Mouse (Mus musculus): ENCODE data around the gene Ebf4. TPM values are rescaled to one million over a fixed set of nuclear protein-coding genes. Genes with fewer than 3 reads are reported as not detected.

Gene Ebf4
- polyA plus RNA-seq (2015; fragmentation: Nextera tagmentation; extraction: Ambion mirVana), result 0.85 and 0.86 TPM in 2 replicates

DNA sequence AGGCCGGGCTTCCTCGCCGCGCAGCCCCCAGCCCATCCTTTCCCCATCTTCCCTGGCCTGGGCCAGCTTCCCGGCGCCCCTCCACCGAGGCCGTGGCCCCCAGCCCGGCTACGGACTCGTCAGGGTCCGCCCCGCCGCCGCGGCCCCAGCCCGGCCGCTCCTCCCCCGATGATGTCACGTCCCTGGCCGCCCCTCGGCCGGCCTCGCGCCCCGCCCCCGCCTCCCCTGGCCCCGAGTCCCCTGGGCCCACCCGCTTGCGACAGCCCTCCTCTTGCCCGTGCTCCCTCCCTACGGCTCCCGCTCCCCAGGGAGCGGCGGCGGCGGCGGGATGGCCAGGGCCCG lies at the start of gene Ebf4:
Ebf4 (plus strand) TSS at position 234 of the 342 bp plus-strand sequence.
- Histone ChIP-seq H3K9ac (ENCODE audit: low read depth, low read length) (peak within 1 kb of the TSS; percentile 57), H3K4me1 (replicated peaks; ENCODE audit: control insufficient read depth, insufficient read depth, low read length) (no peaks in the 10 kb centered on the region), H3K27me3 (replicated peaks; ENCODE audit: control insufficient read depth, insufficient read depth, low read length) (peaks cover 44% of the 10 kb centered on the region), H3K4me3 (ENCODE audit: low read depth, low read length) (peak within 1 kb of the TSS; percentile 74), H3K9me3 (ENCODE audit: control insufficient read depth) (no peaks in the 10 kb centered on the region), H3K4me2 (replicated peaks; ENCODE audit: low read depth) (peak within 1 kb of the TSS; percentile 95), H3K36me3 (ENCODE audit: control insufficient read depth, insufficient read depth) (no peaks in the 10 kb centered on the region), H3K27ac (ENCODE audit: low read depth, low read length) (peak within 1 kb of the TSS; percentile 46)
- no peak for TF ChIP-seq CTCF (IDR thresholded peaks at IDR 0.05; ENCODE audit: low read depth)
- WGBS, result 1% methylated on average over 19 of the region's 39 CpGs
- peak; percentile 31; the same call in 1 of the 2 replicates for ATAC-seq

- TF ChIP-seq CTCF (IDR thresholded peaks at IDR 0.05; ENCODE audit: low read depth), result peak; percentile 72
- WGBS, result 52% methylated on average over 9 of the region's 9 CpGs
- Histone ChIP-seq H3K27me3 (replicated peaks; ENCODE audit: control insufficient read depth, insufficient read depth, low read length) (no peaks in the 10 kb centered on the region), H3K4me2 (replicated peaks; ENCODE audit: low read depth) (no peak overlapping the region), H3K9ac (ENCODE audit: low read depth, low read length) (no peak overlapping the region), H3K27ac (ENCODE audit: low read depth, low read length) (no peak overlapping the region), H3K36me3 (ENCODE audit: control insufficient read depth, insufficient read depth) (no peaks in the 10 kb centered on the region), H3K4me1 (replicated peaks; ENCODE audit: control insufficient read depth, insufficient read depth, low read length) (no peaks in the 10 kb centered on the region), H3K4me3 (ENCODE audit: low read depth, low read length) (no peak overlapping the region), H3K9me3 (ENCODE audit: control insufficient read depth) (no peaks in the 10 kb centered on the region)
- ATAC-seq, result no peak
Observed at GRCm38 (mm10) chr2:130246912-130247311, 48.1 kb upstream of the Ebf4 start.

GRCm38 (mm10) chr2:130248226-130248625 lies 46.7 kb upstream of the Ebf4 start:
- 66% methylated on average over 7 of the region's 7 CpGs for WGBS
- H3K27ac ChIP-seq (ENCODE audit: low read depth, low read length), result no peak overlapping the region
- no peak for ATAC-seq
- no peaks in the 10 kb centered on the region for H3K9me3 ChIP-seq (ENCODE audit: control insufficient read depth)
- no peak overlapping the region for H3K4me3 ChIP-seq (ENCODE audit: low read depth, low read length)
- H3K27me3 ChIP-seq (replicated peaks; ENCODE audit: control insufficient read depth, insufficient read depth, low read length), result no peaks in the 10 kb centered on the region
- H3K9ac ChIP-seq (ENCODE audit: low read depth, low read length), result no peak overlapping the region
- no peaks in the 10 kb centered on the region for H3K36me3 ChIP-seq (ENCODE audit: control insufficient read depth, insufficient read depth)
- no peaks in the 10 kb centered on the region for H3K4me1 ChIP-seq (replicated peaks; ENCODE audit: control insufficient read depth, insufficient read depth, low read length)
- H3K4me2 ChIP-seq (replicated peaks; ENCODE audit: low read depth), result no peak overlapping the region
- no peak for TF ChIP-seq CTCF (IDR thresholded peaks at IDR 0.05; ENCODE audit: low read depth)

DNA sequence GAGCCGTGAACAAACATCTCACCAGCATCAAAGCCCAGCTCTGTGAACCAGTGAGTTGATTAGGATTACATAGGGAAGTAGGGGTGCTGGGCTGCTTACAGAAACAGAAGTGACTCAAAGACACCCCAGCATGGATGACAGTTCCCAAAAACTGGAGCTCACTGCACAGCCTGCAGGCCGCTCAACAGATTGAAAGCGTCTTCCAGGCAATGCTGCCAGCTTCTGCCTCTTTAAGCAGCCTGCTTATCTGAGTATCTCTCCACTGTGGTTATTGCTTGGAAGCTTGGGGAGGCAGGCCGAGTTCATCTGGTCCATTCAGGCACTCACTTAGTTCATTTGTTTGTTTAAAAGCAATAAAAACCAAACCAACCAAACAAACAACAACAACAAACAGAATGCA lies 38.2 kb upstream of the Ebf4 start:
- H3K36me3 ChIP-seq (ENCODE audit: control insufficient read depth, insufficient read depth), result no peaks in the 10 kb centered on the region
- H3K9me3 ChIP-seq (ENCODE audit: control insufficient read depth), result no peaks in the 10 kb centered on the region
- no peaks in the 10 kb centered on the region for H3K4me1 ChIP-seq (replicated peaks; ENCODE audit: control insufficient read depth, insufficient read depth, low read length)
- H3K27me3 ChIP-seq (replicated peaks; ENCODE audit: control insufficient read depth, insufficient read depth, low read length), result no peaks in the 10 kb centered on the region
- no peak for TF ChIP-seq CTCF (IDR thresholded peaks at IDR 0.05; ENCODE audit: low read depth)
- H3K27ac ChIP-seq (ENCODE audit: low read depth, low read length), result no peak overlapping the region
- 68% methylated on average over 4 of the region's 4 CpGs for WGBS
- no peak overlapping the region for H3K4me3 ChIP-seq (ENCODE audit: low read depth, low read length)
- no peak overlapping the region for H3K9ac ChIP-seq (ENCODE audit: low read depth, low read length)
- no peak overlapping the region for H3K4me2 ChIP-seq (replicated peaks; ENCODE audit: low read depth)
- ATAC-seq, result no peak

GRCm38 (mm10) chr2:130260822-130261221 lies 34.1 kb upstream of the Ebf4 start:
- Histone ChIP-seq H3K4me3 (ENCODE audit: low read depth, low read length) (no peak overlapping the region), H3K9ac (ENCODE audit: low read depth, low read length) (no peak overlapping the region), H3K4me1 (replicated peaks; ENCODE audit: control insufficient read depth, insufficient read depth, low read length) (no peaks in the 10 kb centered on the region), H3K27me3 (replicated peaks; ENCODE audit: control insufficient read depth, insufficient read depth, low read length) (no peaks in the 10 kb centered on the region), H3K4me2 (replicated peaks; ENCODE audit: low read depth) (no peak overlapping the region), H3K27ac (ENCODE audit: low read depth, low read length) (no peak overlapping the region), H3K36me3 (ENCODE audit: control insufficient read depth, insufficient read depth) (no peaks in the 10 kb centered on the region), H3K9me3 (ENCODE audit: control insufficient read depth) (no peaks in the 10 kb centered on the region)
- 67% methylated on average over 4 of the region's 4 CpGs for WGBS
- no peak for ATAC-seq
- no peak for TF ChIP-seq CTCF (IDR thresholded peaks at IDR 0.05; ENCODE audit: low read depth)

DNA sequence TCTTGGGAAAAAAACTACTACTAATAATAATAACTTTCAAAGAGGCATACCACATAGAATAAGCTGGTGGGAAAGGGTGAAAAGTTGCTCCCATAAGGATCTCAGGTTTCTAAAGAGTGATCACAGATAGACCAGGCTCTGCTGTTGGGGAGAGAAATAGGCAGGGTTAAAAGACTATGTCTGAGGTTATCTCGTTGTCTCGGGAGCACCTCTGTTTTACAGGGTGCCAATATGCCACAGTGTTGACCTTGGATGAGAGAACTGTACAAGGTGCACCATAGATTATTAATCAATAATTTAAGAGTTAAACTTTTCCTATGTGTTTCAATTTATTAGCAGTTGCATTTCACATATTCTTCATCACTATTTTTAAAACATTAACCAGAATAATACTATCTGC lies 33.1 kb upstream of the Ebf4 start:
- ATAC-seq, result no peak
- H3K9ac ChIP-seq (ENCODE audit: low read depth, low read length), result no peak overlapping the region
- WGBS, result 44% methylated on average over 2 of the region's 2 CpGs
- H3K27me3 ChIP-seq (replicated peaks; ENCODE audit: control insufficient read depth, insufficient read depth, low read length), result no peaks in the 10 kb centered on the region
- H3K4me2 ChIP-seq (replicated peaks; ENCODE audit: low read depth), result no peak overlapping the region
- no peaks in the 10 kb centered on the region for H3K9me3 ChIP-seq (ENCODE audit: control insufficient read depth)
- no peak overlapping the region for H3K27ac ChIP-seq (ENCODE audit: low read depth, low read length)
- H3K4me1 ChIP-seq (replicated peaks; ENCODE audit: control insufficient read depth, insufficient read depth, low read length), result no peaks in the 10 kb centered on the region
- no peaks in the 10 kb centered on the region for H3K36me3 ChIP-seq (ENCODE audit: control insufficient read depth, insufficient read depth)
- H3K4me3 ChIP-seq (ENCODE audit: low read depth, low read length), result no peak overlapping the region
- no peak for TF ChIP-seq CTCF (IDR thresholded peaks at IDR 0.05; ENCODE audit: low read depth)

- no peak overlapping the region for H3K9ac ChIP-seq (ENCODE audit: low read depth, low read length)
- ATAC-seq, result no peak
- no peaks in the 10 kb centered on the region for H3K4me1 ChIP-seq (replicated peaks; ENCODE audit: control insufficient read depth, insufficient read depth, low read length)
- H3K4me2 ChIP-seq (replicated peaks; ENCODE audit: low read depth), result no peak overlapping the region
- no peaks in the 10 kb centered on the region for H3K9me3 ChIP-seq (ENCODE audit: control insufficient read depth)
- TF ChIP-seq CTCF (IDR thresholded peaks at IDR 0.05; ENCODE audit: low read depth), result no peak
- WGBS, result 39% methylated on average over 2 of the region's 2 CpGs
- H3K27me3 ChIP-seq (replicated peaks; ENCODE audit: control insufficient read depth, insufficient read depth, low read length), result no peaks in the 10 kb centered on the region
- H3K36me3 ChIP-seq (ENCODE audit: control insufficient read depth, insufficient read depth), result no peaks in the 10 kb centered on the region
- no peak overlapping the region for H3K27ac ChIP-seq (ENCODE audit: low read depth, low read length)
- H3K4me3 ChIP-seq (ENCODE audit: low read depth, low read length), result no peak overlapping the region
Observed at GRCm38 (mm10) chr2:130262398-130262797, 32.6 kb upstream of the Ebf4 start.

All from intestine, postnatal 0 days (tissue).